Mouse (Mus musculus) CH12.LX (cell line): ENCODE data around the gene Atp2b2.

Source experiments
- CTCF ChIP-seq, 2 experiments: IDR thresholded peaks in 1 of 2; conservative IDR thresholded peaks in 1 of 2; 2 replicates each; pipeline ENCODE4 v1.5.1; 2011 to 2012; ENCODE audit warnings: low read depth in 2 of 2, low read length in 2 of 2, improper control_type of control experiment in 1 of 2, inconsistent platforms in 1 of 2, mild to moderate bottlenecking in 1 of 2, moderate library complexity in 1 of 2
- E2F4 ChIP-seq: IDR thresholded peaks from 2 replicates; pipeline ENCODE4 v1.6.1; 2011; ENCODE audit warnings: low read depth, low read length, improper control_type of control experiment; ENCODE audit not compliant: insufficient replicate concordance
- EP300 ChIP-seq: IDR thresholded peaks from 2 replicates; pipeline ENCODE4 v1.6.1; 2011; ENCODE audit warnings: low read length, improper control_type of control experiment
- HCFC1 ChIP-seq: IDR thresholded peaks from 2 replicates; pipeline ENCODE4 v1.6.1; 2012; ENCODE audit warnings: low read depth, mild to moderate bottlenecking, inconsistent platforms, low read length, improper control_type of control experiment
- IRF4 ChIP-seq: IDR thresholded peaks from 2 replicates; pipeline ENCODE4 v1.6.1; 2014; ENCODE audit warnings: low read depth, mild to moderate bottlenecking, inconsistent platforms, low read length, improper control_type of control experiment
- JUN ChIP-seq: IDR thresholded peaks from 2 replicates; pipeline ENCODE4 v1.6.1; 2011; ENCODE audit warnings: low read depth, mild to moderate bottlenecking, low read length, improper control_type of control experiment, moderate library complexity; ENCODE audit not compliant: insufficient read depth
- JUND ChIP-seq: conservative IDR thresholded peaks from 2 replicates; pipeline ENCODE4 v1.6.1; 2011; ENCODE audit warnings: low read depth, low read length, improper control_type of control experiment
- MAX ChIP-seq: IDR thresholded peaks from 2 replicates; pipeline ENCODE4 v1.6.1; 2011; ENCODE audit warnings: low read length, improper control_type of control experiment
- NELFE ChIP-seq: IDR thresholded peaks from 2 replicates; pipeline ENCODE4 v1.6.1; 2011; ENCODE audit warnings: low read depth, low read length, improper control_type of control experiment
- SIN3A ChIP-seq: IDR thresholded peaks from 2 replicates; pipeline ENCODE4 v1.6.1; 2012; ENCODE audit warnings: low read length, improper control_type of control experiment, inconsistent platforms
- TBP ChIP-seq: conservative IDR thresholded peaks from 2 replicates; pipeline ENCODE4 v1.6.1; 2011; ENCODE audit warnings: low read depth, low read length, improper control_type of control experiment

- TF ChIP-seq CTCF (conservative IDR thresholded peaks at IDR 0.05 in 1 of 2, IDR thresholded peaks at IDR 0.05 in 1 of 2; ENCODE audit: low read depth in 2 of 2, low read length in 2 of 2) (no peak), TBP (no peak), JUND (no peak), SIN3A (no peak), NELFE (no peak), E2F4 (no peak), EP300 (no peak), MAX (no peak), JUN (no peak), HCFC1 (no peak), IRF4 (no peak)
Observed at GRCm38 (mm10) chr6:113791012-113791411, 251.4 kb downstream of the Atp2b2 start.
